Mouse (Mus musculus): ENCODE data around the gene Cd101.

Gene Cd101

DNA sequence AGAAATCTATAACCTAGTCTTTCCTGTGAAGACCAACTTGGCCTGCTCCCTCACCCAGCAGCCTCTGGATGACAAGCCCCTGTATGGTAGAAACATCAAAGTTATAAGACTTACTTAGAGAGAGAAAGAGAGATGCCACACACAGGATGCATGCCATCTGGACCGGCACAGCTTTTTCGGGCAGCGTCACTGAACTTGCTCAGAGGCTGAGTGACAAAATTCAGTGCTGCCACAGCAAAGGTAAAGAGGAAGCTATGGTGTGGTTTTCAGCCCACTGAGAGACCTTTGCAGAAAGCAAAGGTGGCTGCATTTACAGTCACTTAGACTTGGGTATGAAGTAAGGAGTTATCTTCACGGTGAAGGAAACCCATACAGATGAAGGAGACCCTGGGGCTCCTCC lies at the start of gene Cd101:
Cd101 (minus strand) TSS at position 218 of the 400 bp plus-strand sequence.
- DNase-seq (ENCODE audit: low read depth, low spot score), result no peak

DNA sequence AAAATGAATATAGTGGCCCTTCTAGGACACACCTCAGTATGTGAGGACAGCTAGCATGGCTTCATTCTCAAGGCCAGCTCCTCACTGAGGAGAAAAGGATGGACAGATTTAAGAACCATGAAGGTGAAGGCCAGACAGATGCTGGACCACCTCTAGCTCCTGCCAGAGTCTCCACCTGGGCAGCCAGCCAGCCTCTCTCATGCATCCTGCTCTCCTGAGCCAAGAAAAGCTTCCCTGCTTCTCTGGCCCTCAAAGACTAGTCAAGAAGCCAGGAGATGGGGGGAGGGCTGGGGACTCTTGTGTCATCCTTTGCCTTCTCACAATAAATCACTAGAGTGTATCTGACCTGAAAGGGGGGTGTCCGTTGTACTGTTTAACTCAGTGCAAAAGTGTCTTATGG lies 49.0 kb upstream of the Cd101 start:
- DNase-seq (ENCODE audit: low read depth, low spot score), result no peak

DNA sequence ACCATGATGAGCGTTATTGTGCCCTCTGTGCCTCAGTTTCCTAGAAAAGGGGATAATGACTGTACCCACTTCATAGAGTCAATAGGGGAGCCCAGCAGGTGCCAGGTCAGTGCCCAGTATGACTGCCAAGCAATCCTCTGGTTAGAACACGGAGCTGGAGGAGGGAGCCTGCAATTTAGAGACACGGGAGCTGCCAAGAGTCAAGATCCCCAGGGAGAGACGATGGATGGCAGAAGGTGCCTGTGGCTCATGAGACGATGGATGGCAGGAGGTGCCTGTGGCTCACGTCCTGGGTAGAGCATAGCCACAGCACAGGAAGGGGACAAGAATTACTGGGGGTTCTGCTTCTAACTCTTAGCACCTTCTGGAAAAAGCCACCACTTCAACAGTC lies 48.3 kb upstream of the Cd101 start:
- no peak for DNase-seq (ENCODE audit: low read depth, low spot score)

DNA sequence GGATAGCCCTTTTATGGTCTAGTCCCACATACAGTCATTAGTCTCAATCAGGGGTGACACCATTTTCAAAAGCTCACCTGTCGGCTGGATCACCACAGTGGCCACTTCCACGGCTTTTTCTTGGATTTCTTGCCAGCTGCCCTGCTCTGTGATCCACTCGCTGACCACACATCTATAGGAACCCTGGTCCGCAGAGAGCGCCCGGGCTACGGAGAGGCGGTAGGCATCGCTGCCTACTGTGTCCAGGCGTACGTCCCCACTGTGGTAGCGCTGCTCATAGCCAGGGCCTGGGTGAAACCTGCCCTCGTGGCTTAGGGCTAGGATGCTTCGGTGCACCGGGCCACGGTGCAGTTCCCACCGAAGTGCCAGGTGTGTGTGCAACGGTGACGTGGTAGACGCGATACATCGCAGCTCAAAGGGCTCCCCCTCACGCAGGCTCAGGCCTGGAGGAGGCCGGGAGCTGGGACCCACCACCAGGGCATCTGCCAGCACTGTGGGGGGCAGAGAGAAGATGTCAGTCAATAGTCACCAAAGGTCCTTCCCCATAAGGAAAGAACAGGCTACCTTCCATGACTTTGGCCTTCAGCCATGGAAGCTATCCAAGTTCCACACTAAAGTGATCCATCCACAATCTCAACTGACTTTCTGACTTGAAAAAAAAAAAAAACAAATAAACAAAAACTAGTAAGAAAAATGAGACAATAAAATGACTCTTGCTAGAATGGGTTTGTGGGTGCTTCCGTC lies 47.8 kb upstream of the Cd101 start:
- DNase-seq (ENCODE audit: low read depth, low spot score), result no peak

DNA sequence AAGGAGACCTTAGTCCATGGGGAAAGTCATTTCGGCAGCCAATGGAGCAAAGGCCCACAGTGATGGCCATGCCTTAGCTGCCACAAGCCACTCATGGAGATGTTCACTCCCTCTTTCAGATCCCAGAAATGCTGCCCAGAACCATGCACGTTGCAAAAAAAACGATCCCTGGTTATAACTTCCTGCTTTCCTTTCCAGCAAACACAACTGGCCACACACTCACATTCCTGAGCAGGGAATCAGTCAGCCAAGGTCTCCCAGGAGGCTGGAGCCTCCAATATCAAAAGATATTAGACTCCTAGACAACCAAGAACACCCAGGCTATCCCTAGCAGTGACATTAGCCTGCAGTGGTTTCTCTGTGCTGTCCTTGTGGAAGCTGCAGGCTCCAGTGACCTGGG lies 46.5 kb upstream of the Cd101 start:
- DNase-seq (ENCODE audit: low read depth, low spot score), result no peak

DNA sequence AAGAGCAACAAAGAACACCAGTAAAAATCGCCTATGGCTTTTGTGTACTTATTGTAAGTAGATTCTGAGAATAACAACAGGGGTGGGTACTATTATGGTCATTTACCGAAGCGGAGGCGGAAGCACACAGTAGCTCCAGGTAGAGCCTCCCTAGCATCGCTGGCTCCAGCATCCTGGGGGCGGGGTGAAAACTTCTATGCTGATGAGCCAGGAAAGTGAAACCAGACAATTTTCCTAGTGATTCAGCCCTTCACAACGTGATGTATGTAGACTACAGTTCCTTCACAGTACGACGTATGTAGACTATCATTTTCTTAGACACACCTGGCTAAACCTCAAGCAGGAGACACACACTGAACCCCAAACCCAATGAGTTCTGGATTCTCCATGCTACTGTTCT lies 44.0 kb upstream of the Cd101 start:
- DNase-seq (ENCODE audit: low read depth, low spot score), result no peak

DNA sequence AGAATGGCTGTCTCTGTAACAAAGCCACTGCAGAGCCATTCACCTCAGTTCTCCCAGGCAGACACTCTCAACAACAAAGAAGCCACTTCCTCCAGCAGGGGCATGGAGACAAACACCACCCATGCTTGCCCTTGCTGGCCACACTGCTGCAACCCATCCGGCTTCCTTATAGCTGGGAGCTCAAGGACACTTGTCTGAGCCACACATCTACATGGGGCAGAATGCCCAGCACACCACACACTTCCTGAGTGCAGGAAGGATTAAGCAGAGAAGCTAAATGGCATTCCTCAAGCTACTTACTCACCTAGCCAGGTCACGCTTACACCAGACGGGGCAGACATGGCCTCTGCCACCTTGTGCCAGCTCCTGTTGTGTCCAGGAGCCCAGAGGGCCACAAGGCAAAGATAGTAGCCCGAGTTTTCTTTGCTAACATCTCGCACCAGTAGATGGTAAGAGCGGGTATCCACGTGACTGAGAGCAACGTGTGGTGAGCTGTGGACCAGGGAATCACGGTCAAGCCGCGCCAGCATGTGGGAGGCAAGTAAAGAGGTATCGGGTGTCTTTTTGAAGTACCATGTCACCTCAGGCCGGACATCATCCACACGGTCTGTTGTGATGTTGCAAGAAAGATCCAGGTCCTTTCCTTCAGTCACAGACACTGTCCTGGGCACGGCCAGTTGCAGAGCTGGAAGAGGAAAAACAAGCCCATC lies 43.3 kb upstream of the Cd101 start:
- no peak for DNase-seq (ENCODE audit: low read depth, low spot score)

DNA sequence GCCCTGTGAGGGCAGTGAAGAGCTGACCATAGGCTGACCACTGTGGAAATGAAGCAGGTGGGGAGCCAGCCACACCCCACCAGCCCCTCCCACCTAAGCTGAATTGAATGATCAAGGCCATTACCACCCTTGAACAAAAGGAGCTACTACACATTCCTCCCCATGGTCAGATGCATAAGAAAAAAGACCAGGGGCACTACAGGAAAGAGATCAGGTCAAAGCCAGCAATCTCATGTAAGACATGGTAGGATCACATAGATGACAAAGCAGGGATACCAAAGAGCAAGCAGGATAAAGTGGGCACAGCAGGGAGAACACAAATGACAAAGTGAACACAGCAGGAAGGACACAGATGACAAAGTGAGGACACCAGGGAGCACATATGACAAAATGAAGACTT lies 42.2 kb upstream of the Cd101 start:
- DNase-seq (ENCODE audit: low read depth, low spot score), result no peak

DNA sequence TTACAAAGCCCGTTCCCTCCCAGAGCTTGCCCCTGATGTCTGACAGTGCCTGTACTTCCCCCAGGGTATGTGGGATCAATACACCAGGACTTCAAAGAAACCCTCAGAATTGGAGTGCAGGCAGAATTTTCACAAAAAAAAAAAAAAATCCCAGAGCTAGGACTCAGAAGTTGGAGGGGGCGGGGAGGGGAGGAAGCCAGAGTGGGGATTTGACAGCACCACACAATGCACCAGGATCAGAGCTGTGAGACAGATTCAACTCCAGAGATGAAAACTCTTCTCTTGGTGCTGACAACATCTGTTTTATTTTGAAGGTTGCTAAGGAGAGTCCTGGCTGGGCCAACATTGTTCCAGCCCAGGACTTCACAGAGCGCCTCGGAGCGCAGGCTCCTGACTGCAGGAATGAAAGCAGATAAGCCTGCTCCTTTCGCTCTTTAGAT lies 41.5 kb upstream of the Cd101 start:
- no peak for DNase-seq (ENCODE audit: low read depth, low spot score)

DNA sequence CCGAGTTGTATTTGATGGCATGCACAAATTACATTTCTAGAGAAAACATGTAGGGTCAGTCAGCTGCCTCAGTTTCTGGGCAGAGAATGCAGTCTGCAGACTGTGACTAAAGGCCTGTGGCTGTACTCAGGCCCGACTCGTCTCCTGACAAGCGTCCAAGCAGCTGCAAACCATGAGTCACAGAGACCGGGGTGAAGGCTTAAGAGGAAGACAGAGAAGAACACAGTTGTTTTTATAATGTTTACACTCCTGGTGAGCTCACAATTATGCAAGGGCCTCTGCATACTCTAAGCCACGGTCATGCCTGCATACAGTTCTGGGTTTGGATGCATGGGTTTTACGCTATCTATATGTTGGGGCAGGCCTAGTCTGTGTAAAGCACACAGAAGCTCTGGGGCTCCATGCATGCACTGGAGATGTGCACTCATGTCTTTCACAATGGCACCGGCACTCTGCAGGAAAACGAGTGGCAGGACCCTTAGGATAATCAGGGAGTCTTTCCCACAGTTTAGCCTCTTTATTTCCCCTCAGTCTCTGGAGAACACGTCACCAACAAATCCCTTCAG lies 41.0 kb upstream of the Cd101 start:
- DNase-seq (ENCODE audit: low read depth, low spot score), result no peak

DNA sequence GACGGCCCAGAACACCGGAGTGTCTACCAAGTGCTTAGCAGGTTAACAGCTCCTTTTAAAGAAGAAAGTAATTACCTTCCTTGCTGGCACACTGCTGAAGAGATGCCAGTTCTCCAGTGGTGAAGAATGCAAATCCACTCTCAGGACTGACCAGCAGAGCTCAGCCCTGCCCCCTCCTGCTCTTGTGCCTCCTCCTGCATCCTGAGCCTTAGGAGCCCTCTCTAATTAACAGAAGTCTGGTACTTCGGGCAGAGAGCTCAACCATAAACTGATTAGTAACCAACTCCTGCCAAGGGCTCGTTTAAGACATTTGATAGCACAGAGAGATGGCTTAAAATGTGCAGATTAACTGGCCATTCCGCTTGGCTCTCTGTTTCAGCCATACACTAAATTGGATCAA lies 39.3 kb upstream of the Cd101 start:
- no peak for DNase-seq (ENCODE audit: low read depth, low spot score)

DNA sequence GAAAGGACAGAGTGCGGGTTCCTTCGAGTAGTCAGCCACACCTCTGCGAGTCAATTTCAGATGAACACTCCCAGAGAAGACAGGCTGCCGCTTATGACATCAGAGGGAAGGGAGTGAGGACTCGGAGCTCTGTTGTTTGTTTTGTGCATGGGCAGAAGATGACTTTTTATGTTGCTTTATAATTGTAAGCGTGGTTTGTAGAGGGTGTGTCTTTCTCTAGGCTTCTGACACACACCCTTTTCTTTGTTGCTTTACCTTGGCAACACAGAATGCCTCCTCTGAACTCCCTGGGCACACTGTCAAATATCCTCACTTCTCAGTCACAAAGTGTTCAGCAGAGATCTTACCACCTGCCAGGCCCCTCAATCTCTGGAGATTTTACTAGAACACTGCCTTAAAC lies 36.8 kb upstream of the Cd101 start:
- no peak for DNase-seq (ENCODE audit: low read depth, low spot score)

DNA sequence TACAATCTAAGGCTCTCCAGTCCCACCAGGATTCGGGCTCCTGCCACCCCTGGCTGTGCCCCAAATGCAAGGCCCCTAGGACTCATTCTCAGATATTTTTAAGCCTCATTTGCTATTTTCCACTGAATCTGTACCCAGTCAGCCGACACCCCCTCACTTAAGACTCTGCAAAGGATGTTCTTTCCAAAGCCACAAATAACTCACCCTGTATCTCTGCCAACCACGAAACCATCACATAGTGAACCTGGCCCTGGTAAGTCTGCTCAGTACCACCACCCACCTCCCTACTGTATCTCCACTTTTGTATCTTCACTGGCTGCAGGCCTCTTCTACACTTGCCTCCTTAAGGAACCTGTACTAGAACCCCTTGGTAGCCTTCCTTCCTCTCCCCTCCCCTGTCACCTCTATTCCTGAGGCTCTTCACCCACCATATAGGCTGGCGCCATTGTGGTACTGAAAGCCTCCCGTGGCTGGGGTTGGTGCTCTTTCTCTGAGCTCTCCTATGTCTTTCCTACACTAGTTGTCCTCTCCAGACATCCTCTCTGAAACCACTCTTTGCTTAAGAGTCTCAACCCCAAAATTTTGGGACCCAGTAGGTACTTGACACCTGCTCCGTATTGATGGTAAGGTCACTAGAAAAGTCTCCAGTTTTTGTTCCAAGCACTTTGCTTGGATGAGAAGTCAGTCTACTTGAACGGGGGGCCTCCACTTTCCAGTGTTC lies 32.7 kb upstream of the Cd101 start:
- DNase-seq (ENCODE audit: low read depth, low spot score), result peak; percentile 81

DNA sequence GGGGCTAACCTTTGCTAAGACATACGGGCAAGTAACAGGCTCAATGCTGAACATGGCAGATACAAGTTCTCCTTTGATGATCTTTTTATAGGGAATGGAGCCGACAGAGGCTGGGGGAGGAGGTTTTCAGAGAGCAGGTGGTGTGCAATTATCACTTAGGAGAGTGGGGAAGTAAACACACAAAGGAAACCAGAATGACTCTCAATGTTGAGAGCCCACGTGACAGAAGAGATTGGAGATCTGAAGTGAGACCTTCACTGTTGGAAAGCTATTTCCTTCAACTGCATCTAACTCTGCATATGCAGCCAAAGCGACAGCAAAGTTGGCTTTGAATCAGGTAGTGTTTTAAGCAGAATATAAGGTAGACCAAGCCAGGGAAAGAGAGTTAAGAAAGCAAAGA lies 29.9 kb upstream of the Cd101 start:
- peak; percentile 59 for DNase-seq (ENCODE audit: low read depth, low spot score)

DNA sequence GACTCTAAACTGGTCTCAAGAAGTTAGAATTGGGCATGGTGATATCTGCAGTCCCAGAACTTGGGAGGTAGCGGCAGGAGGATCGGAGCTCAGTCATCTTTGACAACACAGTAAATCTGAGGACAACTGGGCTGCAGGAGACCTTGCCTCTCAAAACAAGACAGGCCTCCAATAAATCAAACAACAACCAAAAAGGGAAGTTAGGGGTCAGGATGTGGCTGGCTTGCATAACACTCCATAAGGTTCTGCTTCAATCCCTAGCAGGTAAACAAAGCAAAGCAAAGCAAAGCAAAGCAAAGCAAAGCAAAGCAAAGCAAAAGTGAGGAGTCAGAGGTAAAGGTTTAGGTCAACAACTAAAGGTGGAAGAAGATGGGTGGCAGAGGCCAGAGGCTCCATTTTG lies 28.8 kb upstream of the Cd101 start:
- DNase-seq (ENCODE audit: low read depth, low spot score), result no peak

DNA sequence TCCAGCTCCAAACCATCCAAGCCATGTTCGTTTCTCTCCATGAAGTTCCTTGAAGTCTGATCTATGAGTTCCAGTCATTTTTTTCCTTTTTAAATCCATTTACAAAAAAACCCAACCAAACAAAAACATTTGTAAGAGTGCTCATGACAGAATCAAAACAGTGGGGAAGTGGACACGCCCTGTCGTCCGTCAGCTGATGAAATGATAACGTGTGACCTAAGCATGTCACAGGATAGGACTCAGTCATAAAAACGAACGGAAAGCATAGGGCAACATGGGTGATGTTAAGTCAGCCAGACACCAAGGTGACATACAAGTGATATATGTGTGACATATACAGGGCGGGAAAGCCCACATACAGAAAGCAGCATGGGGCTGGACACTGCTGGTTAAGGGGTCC lies 25.9 kb upstream of the Cd101 start:
- no peak for DNase-seq (ENCODE audit: low read depth, low spot score)

DNA sequence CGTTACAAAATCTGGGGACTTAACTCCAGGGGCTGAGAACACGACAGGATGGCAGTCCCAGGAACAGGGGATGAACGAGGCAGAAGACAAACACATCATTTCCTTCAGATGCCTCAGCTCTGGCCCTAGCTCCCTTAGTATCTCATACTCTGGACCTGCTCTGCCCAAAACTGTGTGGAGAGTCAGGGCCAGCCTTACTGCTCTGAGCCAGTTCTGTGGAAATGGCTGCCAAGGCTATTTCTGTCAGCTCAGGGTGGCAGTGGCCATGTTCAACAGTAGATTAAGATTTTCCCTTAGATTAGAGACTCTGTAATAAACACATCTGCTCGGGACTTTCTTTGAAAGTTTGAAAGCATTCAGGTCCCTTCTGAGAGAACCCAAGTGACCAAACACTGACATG lies 22.2 kb upstream of the Cd101 start:
- no peak for DNase-seq (ENCODE audit: low read depth, low spot score)

DNA sequence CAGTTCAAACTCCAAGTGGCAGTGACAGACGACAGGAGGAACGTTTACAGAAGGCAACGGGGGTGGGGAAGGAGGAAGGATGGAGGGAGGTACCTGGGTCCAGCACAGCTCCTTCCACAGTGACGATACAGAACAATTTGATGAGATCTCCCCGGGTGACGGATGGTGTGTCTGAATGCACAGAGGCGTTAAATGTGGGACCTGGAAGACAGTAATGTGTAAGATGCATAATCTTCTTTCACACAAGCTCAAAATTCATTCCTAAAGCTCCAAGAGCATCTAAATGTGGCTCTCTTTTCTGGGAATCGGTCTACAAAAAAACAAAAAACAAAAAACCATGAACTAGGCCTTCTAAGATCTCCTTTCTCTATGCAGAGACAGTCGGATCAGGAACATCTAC lies 20.6 kb upstream of the Cd101 start:
- no peak for DNase-seq (ENCODE audit: low read depth, low spot score)

DNA sequence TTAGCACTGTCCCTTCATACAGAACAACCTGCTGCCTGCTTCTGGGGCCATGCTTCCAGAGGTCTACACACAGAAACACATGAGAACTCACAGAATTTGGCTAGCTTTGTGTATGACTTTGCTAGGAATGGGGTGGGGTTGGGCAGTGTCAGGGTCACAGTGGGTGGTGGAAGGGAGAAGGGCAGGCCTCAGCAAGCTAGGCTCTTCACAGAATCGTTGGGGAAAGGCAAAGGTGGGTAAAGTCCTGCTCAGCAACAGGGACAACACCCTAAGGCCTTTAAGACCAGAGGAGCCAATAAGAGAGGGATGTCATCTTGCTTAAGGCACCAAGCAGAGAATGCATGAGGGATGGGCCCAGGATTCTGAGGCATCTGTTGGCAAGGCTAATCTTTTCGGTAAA lies 19.4 kb upstream of the Cd101 start:
- no peak for DNase-seq (ENCODE audit: low read depth, low spot score)

DNA sequence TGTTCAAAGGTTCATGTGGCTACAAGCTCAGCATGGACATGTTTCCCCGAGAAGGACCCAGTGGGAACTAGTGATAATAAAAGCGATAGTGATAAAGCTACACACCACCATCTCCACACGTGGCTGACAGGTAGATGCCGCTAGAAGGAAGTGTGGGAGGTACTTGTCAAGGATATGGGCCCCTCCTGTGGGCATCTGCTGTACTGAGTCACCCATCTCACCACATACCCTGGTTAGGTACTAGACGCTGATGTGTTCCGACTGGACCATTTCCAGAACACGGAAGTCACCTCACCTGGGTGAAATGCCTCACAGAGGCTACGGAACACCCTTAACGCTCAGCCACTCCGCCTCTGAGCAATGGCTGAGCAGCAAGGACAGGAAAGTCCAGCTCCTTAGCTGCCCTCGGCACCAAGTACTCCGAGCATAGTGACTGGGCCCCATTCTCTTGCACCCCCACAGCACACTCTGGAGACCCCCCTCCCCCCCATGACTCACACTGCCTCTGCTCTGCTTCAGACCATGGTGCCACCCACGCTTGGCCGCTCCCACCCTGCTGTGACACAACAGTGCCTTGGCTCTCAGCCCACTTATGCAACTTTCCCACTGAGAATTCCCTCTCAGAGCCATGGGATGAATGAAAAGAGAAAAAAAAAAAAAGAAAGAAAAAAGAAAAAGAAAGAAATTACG lies 18.4 kb upstream of the Cd101 start:
- peak; percentile 70 for DNase-seq (ENCODE audit: low read depth, low spot score)

DNA sequence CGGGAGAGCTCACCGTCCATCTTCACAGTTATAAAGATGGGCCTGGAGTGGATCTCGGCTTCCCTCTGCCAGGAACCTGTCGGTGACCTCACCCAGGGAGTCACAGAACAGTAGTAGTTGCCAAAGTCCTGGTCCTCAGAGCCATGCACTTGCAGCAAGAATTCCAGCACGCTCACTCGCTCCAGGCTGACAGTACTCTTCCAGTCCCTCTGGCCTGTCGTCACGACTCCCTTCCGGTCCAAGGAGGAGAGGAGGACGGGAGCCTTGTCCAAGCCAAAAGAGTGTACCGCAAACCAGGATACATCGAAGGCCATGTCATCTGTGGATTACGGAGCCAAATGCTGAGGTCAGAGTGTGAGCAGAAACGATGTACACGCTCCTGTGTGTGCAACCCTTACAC lies 16.1 kb upstream of the Cd101 start:
- no peak for DNase-seq (ENCODE audit: low read depth, low spot score)

DNA sequence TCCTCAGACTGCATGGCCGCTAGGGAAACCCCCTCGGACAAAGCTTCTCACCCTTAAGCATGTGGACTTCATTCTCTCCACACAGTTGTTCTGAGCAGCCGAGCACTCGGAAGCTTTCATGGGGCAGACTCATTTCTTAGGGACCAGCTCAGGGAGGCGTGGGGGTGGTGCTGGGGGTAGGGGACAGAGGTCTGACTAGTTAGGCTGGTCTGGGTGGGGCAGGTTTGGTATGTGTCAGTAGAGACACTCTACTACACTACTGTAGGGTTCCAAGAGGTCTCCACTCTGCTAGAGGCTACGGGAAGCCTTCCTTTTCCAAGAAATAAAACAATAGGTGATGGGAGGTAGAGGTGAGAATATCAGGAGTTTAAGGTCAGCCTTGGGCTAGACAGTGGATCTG lies 15.3 kb upstream of the Cd101 start:
- DNase-seq (ENCODE audit: low read depth, low spot score), result no peak

All from telencephalon, adult 2 months (tissue).